Mouse (Mus musculus): ENCODE results near the gene Doc2a. TPM values are rescaled to one million over a fixed set of nuclear protein-coding genes. Genes with fewer than 3 reads are reported as not detected.

Gene Doc2a
- polyA plus RNA-seq, 1 experiment from 2014 or later: 1.6 TPM

DNA sequence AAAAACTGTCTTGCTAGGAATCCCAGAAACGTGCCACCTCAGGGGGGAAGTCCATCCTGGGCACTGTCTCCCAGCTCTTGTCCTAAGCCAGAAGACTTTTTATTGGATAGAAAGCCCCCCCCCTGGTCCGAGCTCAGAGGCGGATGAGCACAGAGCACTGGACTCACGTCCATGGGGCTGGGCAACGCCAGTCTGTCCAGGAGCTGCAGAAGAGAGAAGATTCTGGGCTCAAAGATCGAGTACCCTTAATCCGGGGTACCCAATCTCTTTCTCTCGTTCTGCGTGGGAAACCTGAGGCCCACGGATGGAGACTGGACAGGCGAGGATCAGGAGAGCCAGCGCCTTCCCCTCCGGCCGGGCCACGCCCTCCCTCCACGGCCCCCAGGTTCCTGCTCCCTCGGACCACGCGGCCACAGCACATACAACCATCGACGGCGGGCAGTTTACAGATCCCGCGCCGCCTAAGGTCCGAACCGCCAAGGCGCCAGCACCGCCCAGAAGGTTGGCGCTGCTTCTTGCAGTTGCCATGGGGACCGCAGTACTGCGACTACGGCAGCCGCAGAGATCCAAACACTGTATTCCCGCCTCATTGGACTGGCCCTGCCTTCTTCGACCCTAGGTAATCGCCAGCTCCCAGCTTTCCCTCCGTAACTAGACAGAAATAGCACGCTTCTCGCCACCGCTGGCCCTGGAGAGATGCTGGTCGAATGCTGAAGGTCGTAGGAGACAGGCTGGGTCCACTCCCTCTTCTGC is 38.3 kb upstream of the Doc2a start:
- peak; percentile 40 for TF ChIP-seq CTCF (IDR thresholded peaks at IDR 0.05; ENCODE audit: low read depth)
- Histone ChIP-seq H3K9me3 (ENCODE audit: control insufficient read depth) (no peaks in the 10 kb centered on the region), H3K9ac (ENCODE audit: low read depth, low read length) (peak overlapping the region; percentile 41), H3K27me3 (replicated peaks; ENCODE audit: control insufficient read depth, insufficient read depth, low read length) (no peaks in the 10 kb centered on the region), H3K27ac (ENCODE audit: low read depth, low read length) (no peak overlapping the region), H3K4me2 (replicated peaks; ENCODE audit: low read depth) (peak overlapping the region; percentile 80), H3K4me3 (ENCODE audit: low read depth, low read length) (peak overlapping the region; percentile 52), H3K36me3 (ENCODE audit: control insufficient read depth, insufficient read depth) (no peaks in the 10 kb centered on the region), H3K4me1 (replicated peaks; ENCODE audit: control insufficient read depth, insufficient read depth, low read length) (no peaks in the 10 kb centered on the region)
- WGBS: under 1% methylated on average over 43 of the region's 43 CpGs
- peak; percentile 76 for ATAC-seq

DNA sequence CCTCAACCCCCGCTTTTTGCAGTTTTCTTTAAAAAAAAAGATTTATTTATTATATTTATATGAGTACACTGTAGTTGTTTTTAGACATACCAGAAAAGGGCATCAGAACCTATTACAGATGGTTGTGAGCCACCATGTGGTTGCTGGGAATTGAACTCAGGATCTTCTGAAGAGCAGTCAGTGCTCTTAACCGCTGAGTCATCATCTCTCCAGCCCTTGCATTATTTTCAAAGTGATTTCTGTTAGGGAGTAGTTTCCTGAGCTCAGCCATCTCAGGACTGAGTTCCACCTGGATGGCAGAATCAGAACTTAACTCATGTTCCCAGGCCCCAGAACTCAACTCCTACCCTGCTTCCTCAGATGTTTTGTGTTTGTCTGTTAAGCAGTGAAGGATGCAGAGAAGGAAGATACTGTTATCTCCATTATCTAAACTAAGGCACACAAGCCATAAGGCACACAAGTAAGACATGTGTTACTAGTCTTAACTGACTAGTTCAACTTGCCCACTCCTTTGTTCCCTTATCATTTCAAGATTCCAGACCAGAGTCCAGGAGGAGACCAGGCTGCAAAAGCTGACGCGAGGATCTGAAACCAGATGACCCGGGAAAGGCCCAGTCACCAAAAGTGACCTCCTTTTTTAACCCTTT is 37.4 kb upstream of the Doc2a start:
- no peaks in the 10 kb centered on the region for H3K9me3 ChIP-seq (ENCODE audit: control insufficient read depth)
- no peak overlapping the region for H3K9ac ChIP-seq (ENCODE audit: low read depth, low read length)
- H3K27ac ChIP-seq (ENCODE audit: low read depth, low read length): no peak overlapping the region
- H3K4me1 ChIP-seq (replicated peaks; ENCODE audit: control insufficient read depth, insufficient read depth, low read length): no peaks in the 10 kb centered on the region
- no peak overlapping the region for H3K4me3 ChIP-seq (ENCODE audit: low read depth, low read length)
- no peaks in the 10 kb centered on the region for H3K27me3 ChIP-seq (replicated peaks; ENCODE audit: control insufficient read depth, insufficient read depth, low read length)
- no peak for ATAC-seq
- peak overlapping the region; percentile 80 for H3K4me2 ChIP-seq (replicated peaks; ENCODE audit: low read depth)
- 56% methylated on average over 5 of the region's 5 CpGs for WGBS
- no peaks in the 10 kb centered on the region for H3K36me3 ChIP-seq (ENCODE audit: control insufficient read depth, insufficient read depth)
- no peak for TF ChIP-seq CTCF (IDR thresholded peaks at IDR 0.05; ENCODE audit: low read depth)

DNA sequence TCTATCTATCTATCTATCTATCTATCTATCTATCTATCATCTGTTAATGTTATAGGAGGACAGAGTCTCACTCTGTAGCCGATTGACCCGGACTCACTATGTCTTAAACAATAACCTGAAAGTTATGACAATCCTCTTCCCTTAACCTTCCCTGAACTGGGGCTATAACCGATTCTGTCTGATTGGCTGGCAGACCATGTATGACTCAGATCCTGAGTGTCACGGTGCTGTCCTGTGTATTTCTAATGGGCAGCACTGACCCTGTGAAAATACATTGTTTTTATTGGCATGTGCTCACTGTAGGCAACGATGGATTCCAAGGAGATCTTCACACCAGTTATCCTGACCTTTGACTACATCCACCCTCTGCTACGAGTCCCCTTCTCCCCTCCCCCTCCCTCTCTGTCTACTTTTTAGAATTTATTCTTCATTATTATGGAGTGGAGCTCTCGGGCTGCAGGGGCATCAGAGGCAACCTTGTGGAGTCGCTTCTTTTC is 31.4 kb upstream of the Doc2a start:
- no peak overlapping the region for H3K4me3 ChIP-seq (ENCODE audit: low read depth, low read length)
- no peaks in the 10 kb centered on the region for H3K36me3 ChIP-seq (ENCODE audit: control insufficient read depth, insufficient read depth)
- no peaks in the 10 kb centered on the region for H3K4me1 ChIP-seq (replicated peaks; ENCODE audit: control insufficient read depth, insufficient read depth, low read length)
- H3K9me3 ChIP-seq (ENCODE audit: control insufficient read depth): no peaks in the 10 kb centered on the region
- no peak overlapping the region for H3K4me2 ChIP-seq (replicated peaks; ENCODE audit: low read depth)
- H3K27me3 ChIP-seq (replicated peaks; ENCODE audit: control insufficient read depth, insufficient read depth, low read length): no peaks in the 10 kb centered on the region
- no peak for TF ChIP-seq CTCF (IDR thresholded peaks at IDR 0.05; ENCODE audit: low read depth)
- no peak for ATAC-seq
- no peak overlapping the region for H3K9ac ChIP-seq (ENCODE audit: low read depth, low read length)
- 57% methylated on average over 8 of the region's 8 CpGs for WGBS
- no peak overlapping the region for H3K27ac ChIP-seq (ENCODE audit: low read depth, low read length)

DNA sequence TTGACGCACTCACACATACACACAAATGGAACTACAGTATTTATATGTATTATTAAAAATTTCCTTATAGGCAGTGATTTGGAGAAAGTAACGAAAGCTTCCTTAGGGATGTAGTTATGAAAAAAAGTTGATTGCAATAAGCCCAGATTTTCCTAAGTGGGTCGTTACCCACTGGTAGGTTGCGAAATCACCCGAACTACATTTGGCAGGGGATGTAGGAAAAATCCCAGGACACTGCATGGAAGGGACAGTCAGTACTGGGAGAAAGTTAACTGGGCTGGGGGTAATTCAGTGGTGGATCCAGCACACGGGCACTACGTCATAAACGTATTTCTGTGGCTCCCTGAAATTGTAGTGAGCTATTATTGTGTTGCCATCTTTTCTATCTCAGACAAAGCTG is 30.7 kb upstream of the Doc2a start:
- no peak for ATAC-seq
- Histone ChIP-seq H3K27me3 (replicated peaks; ENCODE audit: control insufficient read depth, insufficient read depth, low read length) (no peaks in the 10 kb centered on the region), H3K4me3 (ENCODE audit: low read depth, low read length) (no peak overlapping the region), H3K27ac (ENCODE audit: low read depth, low read length) (no peak overlapping the region), H3K4me1 (replicated peaks; ENCODE audit: control insufficient read depth, insufficient read depth, low read length) (no peaks in the 10 kb centered on the region), H3K36me3 (ENCODE audit: control insufficient read depth, insufficient read depth) (no peaks in the 10 kb centered on the region), H3K4me2 (replicated peaks; ENCODE audit: low read depth) (no peak overlapping the region), H3K9me3 (ENCODE audit: control insufficient read depth) (no peaks in the 10 kb centered on the region), H3K9ac (ENCODE audit: low read depth, low read length) (no peak overlapping the region)
- 75% methylated on average over 8 of the region's 8 CpGs for WGBS
- no peak for TF ChIP-seq CTCF (IDR thresholded peaks at IDR 0.05; ENCODE audit: low read depth)

DNA sequence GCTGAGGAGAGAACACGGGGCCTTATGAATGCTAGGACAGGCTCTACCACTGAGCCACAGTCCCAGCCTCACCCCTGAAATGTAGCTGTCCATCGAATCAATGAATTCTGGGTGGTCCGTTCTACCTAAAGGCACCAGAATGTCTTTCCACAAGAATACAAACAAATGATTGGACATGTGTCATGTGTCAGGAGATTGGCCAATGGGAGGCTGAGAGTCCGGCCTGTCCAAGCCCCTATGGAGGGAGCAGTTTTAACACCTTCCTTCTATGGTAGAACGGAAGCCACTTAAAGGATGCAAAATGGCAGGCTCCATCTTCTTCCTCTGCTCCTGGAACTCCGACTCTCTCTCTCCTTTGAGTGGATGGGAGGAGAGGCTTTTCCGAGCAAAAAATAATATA is 29.6 kb upstream of the Doc2a start:
- Histone ChIP-seq H3K4me1 (replicated peaks; ENCODE audit: control insufficient read depth, insufficient read depth, low read length) (no peaks in the 10 kb centered on the region), H3K36me3 (ENCODE audit: control insufficient read depth, insufficient read depth) (no peaks in the 10 kb centered on the region), H3K4me3 (ENCODE audit: low read depth, low read length) (no peak overlapping the region), H3K27me3 (replicated peaks; ENCODE audit: control insufficient read depth, insufficient read depth, low read length) (peaks cover 6% of the 10 kb centered on the region), H3K27ac (ENCODE audit: low read depth, low read length) (no peak overlapping the region), H3K9me3 (ENCODE audit: control insufficient read depth) (no peaks in the 10 kb centered on the region), H3K9ac (ENCODE audit: low read depth, low read length) (no peak overlapping the region), H3K4me2 (replicated peaks; ENCODE audit: low read depth) (no peak overlapping the region)
- TF ChIP-seq CTCF (IDR thresholded peaks at IDR 0.05; ENCODE audit: low read depth): no peak
- no peak for ATAC-seq
- WGBS: 87% methylated on average over 7 of the region's 7 CpGs

DNA sequence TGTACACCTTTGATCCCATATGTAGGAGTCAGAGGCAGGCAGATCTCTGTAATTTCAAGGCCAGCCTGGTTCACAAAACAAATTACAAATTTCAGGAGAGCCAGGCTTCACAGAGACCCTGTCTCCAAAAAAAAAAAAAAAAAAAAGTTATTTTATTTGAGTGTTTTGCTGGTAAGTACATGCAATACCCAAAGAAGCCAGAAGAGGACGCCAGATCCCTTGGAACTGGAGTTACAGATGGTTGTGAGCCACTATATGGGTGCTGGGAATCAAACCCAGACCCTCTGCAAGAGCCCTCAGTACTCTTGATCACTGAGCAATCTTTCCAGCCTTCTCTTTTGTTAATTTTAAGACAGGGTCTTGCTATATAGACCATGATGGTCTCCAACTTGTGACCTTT is 28.4 kb upstream of the Doc2a start:
- Histone ChIP-seq H3K4me2 (replicated peaks; ENCODE audit: low read depth) (no peak overlapping the region), H3K9me3 (ENCODE audit: control insufficient read depth) (no peaks in the 10 kb centered on the region), H3K27me3 (replicated peaks; ENCODE audit: control insufficient read depth, insufficient read depth, low read length) (peaks cover 16% of the 10 kb centered on the region), H3K27ac (ENCODE audit: low read depth, low read length) (no peak overlapping the region), H3K9ac (ENCODE audit: low read depth, low read length) (no peak overlapping the region), H3K4me1 (replicated peaks; ENCODE audit: control insufficient read depth, insufficient read depth, low read length) (no peaks in the 10 kb centered on the region), H3K36me3 (ENCODE audit: control insufficient read depth, insufficient read depth) (no peaks in the 10 kb centered on the region), H3K4me3 (ENCODE audit: low read depth, low read length) (no peak overlapping the region)
- WGBS: 16% methylated on average over 1 of the region's 1 CpGs
- no peak for ATAC-seq
- peak; percentile 34 for TF ChIP-seq CTCF (IDR thresholded peaks at IDR 0.05; ENCODE audit: low read depth)

Measured in intestine, postnatal 0 days (tissue).